Mouse (Mus musculus) heart, embryonic 11.5 days (tissue): ENCODE results near the gene Dhrs7c. TPM values are rescaled to one million over a fixed set of nuclear protein-coding genes. Genes with fewer than 3 reads are reported as not detected.

Source experiments
- ATAC-seq: fragments of 200-750 bp; cut with Nextera tagmentation; replicated peaks from 2 replicates; pipeline ENCODE4 v1.8.0; 2017; ENCODE audit warnings: moderate library complexity; ENCODE audit not compliant: insufficient number of reproducible peaks, low FRiP score, low TSS enrichment
- H3K27ac ChIP-seq: fragments of 300-500 bp; sonication (generic); 2 replicates; pipeline ENCODE4 v1.5.1; 2014; ENCODE audit warnings: mild to moderate bottlenecking, low read depth, low read length
- H3K27me3 ChIP-seq: fragments of 300-500 bp; sonication (generic); 2 replicates; pipeline ENCODE4 v1.6.1; 2014; ENCODE audit warnings: mild to moderate bottlenecking, low read length, mixed read lengths; ENCODE audit not compliant: control insufficient read depth, insufficient read depth
- H3K36me3 ChIP-seq: fragments of 300-500 bp; sonication (generic); 2 replicates; pipeline ENCODE4 v1.6.1; 2014; ENCODE audit warnings: mild to moderate bottlenecking, low read length, moderate library complexity, mixed read lengths; ENCODE audit not compliant: control insufficient read depth, insufficient read depth
- H3K4me1 ChIP-seq: fragments of 300-500 bp; sonication (generic); 2 replicates; pipeline ENCODE4 v1.6.1; 2014; ENCODE audit warnings: low read length; ENCODE audit not compliant: control insufficient read depth, insufficient read depth
- H3K4me2 ChIP-seq: fragments of 300-500 bp; sonication (generic); 2 replicates; pipeline ENCODE4 v1.6.1; 2014; ENCODE audit warnings: mild to moderate bottlenecking, moderate library complexity
- H3K4me3 ChIP-seq: fragments of 300-500 bp; sonication (generic); 2 replicates; pipeline ENCODE4 v1.5.1; 2014; ENCODE audit warnings: low read depth, low read length
- H3K9ac ChIP-seq: fragments of 300-500 bp; sonication (generic); 2 replicates; pipeline ENCODE4 v1.6.1; 2014; ENCODE audit warnings: mild to moderate bottlenecking, low read depth, low read length, moderate library complexity
- H3K9me3 ChIP-seq: fragments of 300-500 bp; sonication (generic); replicated peaks from 2 replicates; pipeline ENCODE4 v1.6.1; 2016; ENCODE audit warnings: low read length; ENCODE audit not compliant: control insufficient read depth
- WGBS: fragments of 180-500 bp; shearing (Covaris S2); extraction: QIAGEN DNeasy Blood & Tissue Kit; methylation state at CpG from one replicate; pipeline ENCODE4 v1.1.7; 2014; ENCODE audit not compliant: insufficient replicate concordance; 5-methylcytosine and 5-hydroxymethylcytosine counted together
- polyA plus RNA-seq: library from polyadenylated mRNA; unstranded; fragments of >200 nt; fragmentation: Nextera tagmentation; extraction: Ambion mirVana; gene quantifications from 2 replicates; pipeline ENCODE4 v1.2.1, GENCODE M21; 2014

Gene Dhrs7c
- polyA plus RNA-seq, 1 experiment from 2014 or later, result 0.39 TPM

GRCm38 (mm10) chr11:67858518-67858917 is 60.5 kb downstream of the Dhrs7c start:
- no peaks in the 10 kb centered on the region for H3K27me3 ChIP-seq
- H3K4me1 ChIP-seq, result peaks cover 9% of the 10 kb centered on the region
- no peak overlapping the region for H3K27ac ChIP-seq
- H3K4me2 ChIP-seq, result no peak overlapping the region
- no peak overlapping the region for H3K9ac ChIP-seq
- no peak for ATAC-seq
- no peak overlapping the region for H3K4me3 ChIP-seq
- no peaks in the 10 kb centered on the region for H3K9me3 ChIP-seq
- 74% methylated on average over 9 of the region's 9 CpGs for WGBS
- H3K36me3 ChIP-seq, result no peaks in the 10 kb centered on the region

GRCm38 (mm10) chr11:67860743-67861398 is 62.9 kb downstream of the Dhrs7c start:
- H3K4me3 ChIP-seq, result no peak overlapping the region
- WGBS, result 50% methylated on average over 7 of the region's 7 CpGs
- ATAC-seq, result no peak
- no peak overlapping the region for H3K9ac ChIP-seq
- no peaks in the 10 kb centered on the region for H3K36me3 ChIP-seq
- no peaks in the 10 kb centered on the region for H3K27me3 ChIP-seq
- no peaks in the 10 kb centered on the region for H3K9me3 ChIP-seq
- H3K4me2 ChIP-seq, result peak overlapping the region; percentile 24
- peaks cover 9% of the 10 kb centered on the region for H3K4me1 ChIP-seq
- no peak overlapping the region for H3K27ac ChIP-seq

- H3K9me3 ChIP-seq, result no peaks in the 10 kb centered on the region
- H3K4me3 ChIP-seq, result no peak overlapping the region
- H3K27ac ChIP-seq, result 0 out of 2 replicates have a peak overlapping the region, but pooled peaks have one; percentile 29
- H3K4me1 ChIP-seq, result peaks cover 9% of the 10 kb centered on the region
- no peaks in the 10 kb centered on the region for H3K36me3 ChIP-seq
- H3K9ac ChIP-seq, result no peak overlapping the region
- H3K27me3 ChIP-seq, result no peaks in the 10 kb centered on the region
- H3K4me2 ChIP-seq, result peak overlapping the region; percentile 24
- 3% methylated on average over 7 of the region's 7 CpGs for WGBS
- ATAC-seq, result no peak
These were observed 63.4 kb downstream of the Dhrs7c start for GRCm38 (mm10) chr11:67861399-67861838.

- Histone ChIP-seq H3K9me3 (no peaks in the 10 kb centered on the region), H3K27ac (no peak overlapping the region), H3K27me3 (no peaks in the 10 kb centered on the region), H3K4me2 (no peak overlapping the region), H3K9ac (no peak overlapping the region), H3K4me1 (peaks cover 9% of the 10 kb centered on the region), H3K36me3 (no peaks in the 10 kb centered on the region), H3K4me3 (no peak overlapping the region)
- WGBS, result 64% methylated on average over 5 of the region's 5 CpGs
- no peak for ATAC-seq
These were observed 67.1 kb downstream of the Dhrs7c start for GRCm38 (mm10) chr11:67865100-67865499.

Other genes starting within 250 kb of the Dhrs7c start
- not detected in 2 replicates for gene Rcvrn, start 102.9 kb upstream of the Dhrs7c start, polyA plus RNA-seq
- 0.03 TPM in 1 of 2 replicates, not detected in the other for gene Glp2r, start 27.0 kb upstream of the Dhrs7c start, polyA plus RNA-seq
- not detected in 2 replicates for gene Gsg1l2, start 23.6 kb upstream of the Dhrs7c start, polyA plus RNA-seq
- 0.24 TPM in 2 replicates for gene Usp43, start 124.0 kb downstream of the Dhrs7c start, polyA plus RNA-seq
- gene Cfap52, start 167.5 kb downstream of the Dhrs7c start, polyA plus RNA-seq, result 0.57 TPM in 1 of 2 replicates, not detected in the other
- gene Stx8, start 168.0 kb downstream of the Dhrs7c start, polyA plus RNA-seq, result 59.2 and 60.9 TPM in 2 replicates